11 mouse cellular contexts compared by ENCODE assay signal in genomic region chr1:168392500-168392853, GRCm38 (mm10). TPM values are rescaled to one million over a fixed set of nuclear protein-coding genes. Genes with fewer than 3 reads are reported as not detected.
A peak's percentile ranks its signal among the peaks of the same experiment; 100 is the strongest.
DNase-seq lines count a peak whose midpoint lies in the region; ATAC-seq and TF ChIP-seq lines count a peak whose summit lies in the region.
"Had no signal": no experiment of that assay in that cellular context is flagged by ENCODE, and none has a peak within 500 bp of the region (broad histone marks: within the 10 kb centered on the region; RNA-seq: fewer than 3 reads in every experiment).

No protein-coding gene starts in this region.

- DNase-seq in kidney, adult 2 months: no peak
- DNase-seq in kidney, adult 9 months: no peak
- no peak for DNase-seq in embryonic facial prominence, embryonic 11.5 days (ENCODE audit: low spot score)
- DNase-seq in frontal cortex, postnatal 14 days (ENCODE audit: low spot score in 2 of 2): no peak
- DNase-seq: layer of hippocampus, adult 9-11 months; thymus, postnatal 14 days had no signal

- H3K4me1 ChIP-seq in kidney, adult 2 months (ENCODE audit: control insufficient read depth, insufficient read depth, low read length): peaks cover 37% of the 10 kb centered on the region
- peaks cover 7% of the 10 kb centered on the region for H3K4me1 ChIP-seq in embryonic facial prominence, embryonic 11.5 days (ENCODE audit: control insufficient read depth, insufficient read depth, low read length)
- peaks cover 86% of the 10 kb centered on the region for H3K4me1 ChIP-seq in forebrain, embryonic 13.5 days
- peaks cover 21% of the 10 kb centered on the region for H3K4me1 ChIP-seq in limb, embryonic 15.5 days

- peaks cover 1% of the 10 kb centered on the region; the same call in 1 of the 2 replicates for H3K36me3 ChIP-seq in kidney, adult 2 months (ENCODE audit: control insufficient read depth, insufficient read depth, low read length)
- no peaks in the 10 kb centered on the region for H3K36me3 ChIP-seq in embryonic facial prominence, embryonic 11.5 days (replicated peaks; ENCODE audit: control insufficient read depth, insufficient read depth, low read depth, low read length)
- peaks cover 31% of the 10 kb centered on the region for H3K36me3 ChIP-seq in forebrain, embryonic 13.5 days (ENCODE audit: poor library complexity, severe bottlenecking)
- H3K36me3 ChIP-seq in limb, embryonic 15.5 days: no peaks in the 10 kb centered on the region

- TF ChIP-seq POLR2A in kidney, adult 2 months (IDR thresholded peaks at IDR 0.05; ENCODE audit: low read depth, low read length): no peak

- no peak for ATAC-seq in embryonic facial prominence, embryonic 11.5 days (replicated peaks; ENCODE audit: insufficient number of reproducible peaks, low FRiP score, low TSS enrichment, low read depth)
- ATAC-seq in forebrain, embryonic 13.5 days: peak; percentile 46; the same call in 1 of the 2 replicates
- no peak for ATAC-seq in limb, embryonic 15.5 days (ENCODE audit: insufficient number of reproducible peaks, low FRiP score, low TSS enrichment, low read depth)
- no peak for ATAC-seq in erythroid progenitor cell, adult 5-6 weeks (replicated peaks; ENCODE audit: low FRiP score, poor library complexity, severe bottlenecking)
- no peak for ATAC-seq in frontal cortex, adult (ENCODE audit: low TSS enrichment)

- no peak overlapping the region for H3K4me3 ChIP-seq in kidney, adult 2 months (ENCODE audit: insufficient read depth, low read depth, low read length)
- H3K4me3 ChIP-seq in embryonic facial prominence, embryonic 11.5 days (ENCODE audit: low read depth, low read length): no peak overlapping the region
- no peak overlapping the region for H3K4me3 ChIP-seq in forebrain, embryonic 13.5 days
- H3K4me3 ChIP-seq in limb, embryonic 15.5 days: peak overlapping the region; percentile 18; the same call in 1 of the 2 replicates

- no peaks in the 10 kb centered on the region for H3K27me3 ChIP-seq in kidney, adult 2 months (replicated peaks; ENCODE audit: control insufficient read depth, insufficient read depth, low read length)
- no peaks in the 10 kb centered on the region for H3K27me3 ChIP-seq in embryonic facial prominence, embryonic 11.5 days (ENCODE audit: control insufficient read depth, insufficient read depth, low read length)
- no peaks in the 10 kb centered on the region for H3K27me3 ChIP-seq in forebrain, embryonic 13.5 days
- H3K27me3 ChIP-seq in limb, embryonic 15.5 days: no peaks in the 10 kb centered on the region

- no peaks in the 10 kb centered on the region for H3K9me3 ChIP-seq in embryonic facial prominence, embryonic 11.5 days (replicated peaks; ENCODE audit: control insufficient read depth, low read length)
- no peaks in the 10 kb centered on the region for H3K9me3 ChIP-seq in forebrain, embryonic 13.5 days (replicated peaks)
- H3K9me3 ChIP-seq in limb, embryonic 15.5 days: no peaks in the 10 kb centered on the region

- peak overlapping the region; percentile 66; the same call in 1 of the 2 replicates for H3K27ac ChIP-seq in kidney, adult 2 months (ENCODE audit: insufficient read depth, low read depth, low read length)
- H3K27ac ChIP-seq in embryonic facial prominence, embryonic 11.5 days (replicated peaks; ENCODE audit: low read depth, low read length): peak overlapping the region; percentile 62
- H3K27ac ChIP-seq in forebrain, embryonic 13.5 days: peak overlapping the region; percentile 83
- peak overlapping the region; percentile 44; the same call in 1 of the 2 replicates for H3K27ac ChIP-seq in limb, embryonic 15.5 days
- H3K27ac ChIP-seq: macrophage had no signal

- H3K9ac ChIP-seq in embryonic facial prominence, embryonic 11.5 days (replicated peaks; ENCODE audit: low read length): no peak overlapping the region
- no peak overlapping the region for H3K9ac ChIP-seq in forebrain, embryonic 13.5 days
- H3K9ac ChIP-seq in limb, embryonic 15.5 days: no peak overlapping the region

- 75% methylated on average over 5 of the region's 5 CpGs for WGBS in kidney, adult 2 months
- WGBS in embryonic facial prominence, embryonic 11.5 days: 30% methylated on average over 5 of the region's 5 CpGs
- 25% methylated on average over 5 of the region's 5 CpGs for WGBS in forebrain, embryonic 13.5 days
- 26% methylated on average over 5 of the region's 5 CpGs for WGBS in limb, embryonic 15.5 days

- TF ChIP-seq CTCF in kidney, adult 2 months (conservative IDR thresholded peaks at IDR 0.05; ENCODE audit: insufficient read depth, insufficient read length, low read depth, low read length): no peak

- peak overlapping the region; percentile 29 for H3K4me2 ChIP-seq in embryonic facial prominence, embryonic 11.5 days (ENCODE audit: low read depth, low read length)
- peak overlapping the region; percentile 46 for H3K4me2 ChIP-seq in forebrain, embryonic 13.5 days
- peak overlapping the region; percentile 40 for H3K4me2 ChIP-seq in limb, embryonic 15.5 days

RNA-seq across cellular contexts. Expression of gene Pbx1, which starts 39.6 kb away (rescaled TPM):
- polyA plus RNA-seq in kidney, adult 2 months (2012; rRNA removed): 46.9 and 49.2 TPM in 2 replicates
- 46.0 and 47.8 TPM in 2 replicates for polyA plus RNA-seq in embryonic facial prominence, embryonic 11.5 days (2014; fragmentation: Nextera tagmentation; extraction: Ambion mirVana)
- 72.2 and 78.9 TPM in 2 replicates for polyA plus RNA-seq in forebrain, embryonic 13.5 days (2015; fragmentation: Nextera tagmentation; extraction: Ambion mirVana)
- 18.6 and 25.5 TPM in 2 replicates for polyA plus RNA-seq in limb, embryonic 15.5 days (2015; fragmentation: Nextera tagmentation; extraction: Ambion mirVana)
- total RNA-seq in erythroid progenitor cell, adult 5-6 weeks (2015; ENCODE audit: low replicate concordance): 2.5 and 4.6 TPM in 2 replicates
- 1.3 and 2.1 TPM in 2 replicates for total RNA-seq in erythroid progenitor cell, adult 5-6 weeks (2017; ENCODE audit: low replicate concordance)
